Mouse (Mus musculus): ENCODE data around the gene Vps37c.

DNA sequence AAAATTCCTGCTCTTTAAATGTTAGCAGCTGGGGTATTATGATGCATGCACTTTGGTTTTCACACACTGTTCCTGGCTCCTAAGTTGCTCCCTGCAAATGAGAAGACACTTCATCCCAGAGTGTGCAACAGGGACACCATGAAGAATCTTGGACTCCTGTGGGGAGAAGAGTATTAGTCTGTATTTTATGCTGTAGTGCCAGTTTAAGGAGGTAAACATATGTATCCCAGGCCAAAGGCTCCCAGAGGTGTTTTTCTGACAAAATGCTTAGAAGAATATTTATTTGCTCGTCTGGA lies 9.8 kb upstream of the Vps37c start:
- TF ChIP-seq GATA1 (IDR thresholded peaks at IDR 0.05; ENCODE audit: borderline replicate concordance, low read length) = no peak
- TF ChIP-seq FLI1 (IDR thresholded peaks at IDR 0.05; ENCODE audit: low read length) = no peak

Data from megakaryocyte, embryonic 14.5 days (primary cell).